Mouse (Mus musculus) liver, embryonic 13.5 days (tissue): ENCODE results near the gene Lamb3. TPM values are rescaled to one million over a fixed set of nuclear protein-coding genes. Genes with fewer than 3 reads are reported as not detected.

Experiments
- ATAC-seq: fragments of 200-750 bp; cut with Nextera tagmentation; 2 replicates; pipeline ENCODE4 v1.8.0; 2017; ENCODE audit warnings: low read depth, mild to moderate bottlenecking, moderate number of reproducible peaks, moderate library complexity
- DNase-seq: peaks from one replicate; pipeline ENCODE4 v3.0.0; 2022
- H3K27ac ChIP-seq: fragments of 300-500 bp; sonication (generic); 2 replicates; pipeline ENCODE4 v1.5.1; 2015; ENCODE audit warnings: moderate library complexity, mild to moderate bottlenecking, inconsistent platforms
- H3K27me3 ChIP-seq: fragments of 300-500 bp; sonication (generic); 2 replicates; pipeline ENCODE4 v1.6.1; 2015; ENCODE audit warnings: mild to moderate bottlenecking, inconsistent platforms
- H3K36me3 ChIP-seq: fragments of 300-500 bp; sonication (generic); 2 replicates; pipeline ENCODE4 v1.6.1; 2015; ENCODE audit warnings: mild to moderate bottlenecking, inconsistent platforms
- H3K4me1 ChIP-seq: fragments of 300-500 bp; sonication (generic); replicated peaks from 2 replicates; pipeline ENCODE4 v1.6.1; 2015; ENCODE audit warnings: inconsistent platforms
- H3K4me2 ChIP-seq: fragments of 300-500 bp; sonication (generic); 2 replicates; pipeline ENCODE4 v1.6.1; 2015; ENCODE audit warnings: inconsistent platforms, mild to moderate bottlenecking, moderate library complexity
- H3K4me3 ChIP-seq: fragments of 300-500 bp; sonication (generic); replicated peaks from 2 replicates; pipeline ENCODE4 v1.5.1; 2015; ENCODE audit warnings: mild to moderate bottlenecking, inconsistent platforms
- H3K9ac ChIP-seq: fragments of 300-500 bp; sonication (generic); 2 replicates; pipeline ENCODE4 v1.6.1; 2015; ENCODE audit warnings: mild to moderate bottlenecking, inconsistent platforms
- H3K9me3 ChIP-seq: fragments of 300-500 bp; sonication (generic); replicated peaks from 2 replicates; pipeline ENCODE4 v1.6.1; 2016; ENCODE audit warnings: inconsistent platforms
- WGBS: fragments of 180-500 bp; shearing (Covaris S2); methylation state at CpG from one replicate; pipeline ENCODE4 v1.1.7; 2015; ENCODE audit not compliant: insufficient replicate concordance; 5-methylcytosine and 5-hydroxymethylcytosine counted together
- polyA plus RNA-seq: library from polyadenylated mRNA; unstranded; fragments of >200 nt; fragmentation: Nextera tagmentation; extraction: Ambion mirVana; gene quantifications from 2 replicates; pipeline ENCODE4 v1.2.1, GENCODE M21; 2015

Gene Lamb3
- polyA plus RNA-seq: 0.21 and 0.25 TPM in 2 replicates

GRCm38 (mm10) chr1:193207503-193207902 is at the start of gene Lamb3:
Gene Lamb3 (plus strand): TSS chr1:193207699.
- Histone ChIP-seq H3K36me3 (no peaks in the 10 kb centered on the region), H3K9ac (no peak within 1 kb of the TSS), H3K4me1 (no peaks in the 10 kb centered on the region), H3K27me3 (no peaks in the 10 kb centered on the region), H3K27ac (no peak within 1 kb of the TSS), H3K4me3 (no peak within 1 kb of the TSS), H3K4me2 (no peak within 1 kb of the TSS), H3K9me3 (no peaks in the 10 kb centered on the region)
- ATAC-seq (no peak), DNase-seq (no peak)
- WGBS: 51% methylated on average over 3 of the region's 3 CpGs

GRCm38 (mm10) chr1:193159163-193159562 is 48.3 kb upstream of the Lamb3 start:
- Histone ChIP-seq H3K9me3 (no peaks in the 10 kb centered on the region), H3K36me3 (no peaks in the 10 kb centered on the region), H3K27ac (no peak overlapping the region), H3K4me1 (peaks cover 37% of the 10 kb centered on the region), H3K9ac (no peak overlapping the region), H3K4me2 (no peak overlapping the region), H3K27me3 (peaks cover 6% of the 10 kb centered on the region), H3K4me3 (no peak overlapping the region)
- DNase-seq (no peak), ATAC-seq (no peak)
- 43% methylated on average over 3 of the region's 3 CpGs for WGBS

GRCm38 (mm10) chr1:193159613-193160012 is 47.9 kb upstream of the Lamb3 start:
- DNase-seq (no peak), ATAC-seq (no peak)
- Histone ChIP-seq H3K4me2 (peak overlapping the region; percentile 53; the same call in 1 of the 2 replicates), H3K4me1 (peaks cover 37% of the 10 kb centered on the region), H3K9ac (0 out of 2 replicates have a peak overlapping the region, but pooled peaks have one; percentile 3), H3K4me3 (no peak overlapping the region), H3K9me3 (no peaks in the 10 kb centered on the region), H3K27me3 (peaks cover 2% of the 10 kb centered on the region; the same call in 1 of the 2 replicates), H3K36me3 (no peaks in the 10 kb centered on the region), H3K27ac (no peak overlapping the region)
- WGBS: 27% methylated on average over 1 of the region's 1 CpGs

- WGBS: 13% methylated on average over 18 of the region's 18 CpGs
Observed at GRCm38 (mm10) chr1:193160317-193161032, 47.0 kb upstream of the Lamb3 start.

GRCm38 (mm10) chr1:193167746-193168145 is 39.8 kb upstream of the Lamb3 start, which contains the start of gene A130010J15Rik:
Gene A130010J15Rik (plus strand): TSS chr1:193168046.
- Histone ChIP-seq H3K4me2 (no peak within 1 kb of the TSS), H3K4me3 (no peak within 1 kb of the TSS), H3K27ac (no peak within 1 kb of the TSS), H3K9me3 (no peaks in the 10 kb centered on the region), H3K4me1 (peaks cover 15% of the 10 kb centered on the region), H3K9ac (no peak within 1 kb of the TSS), H3K36me3 (no peaks in the 10 kb centered on the region), H3K27me3 (no peaks in the 10 kb centered on the region)
- WGBS: 74% methylated on average over 3 of the region's 3 CpGs
- ATAC-seq (no peak), DNase-seq (no peak)

More at GRCm38 (mm10) chr1:193160317-193161032, 47.0 kb upstream of the Lamb3 start:
- peak; percentile 62 for ATAC-seq
- H3K36me3 ChIP-seq: no peaks in the 10 kb centered on the region
- peak overlapping the region; percentile 21; the same call in 1 of the 2 replicates for H3K4me3 ChIP-seq
- H3K9ac ChIP-seq: no peak overlapping the region; the same call in 1 of the 2 replicates
- peaks cover 37% of the 10 kb centered on the region for H3K4me1 ChIP-seq
- H3K9me3 ChIP-seq: no peaks in the 10 kb centered on the region
- peak overlapping the region; percentile 4; the same call in 1 of the 2 replicates for H3K27ac ChIP-seq
- H3K27me3 ChIP-seq: no peaks in the 10 kb centered on the region
- DNase-seq: peak; percentile 62
- peak overlapping the region; percentile 53 for H3K4me2 ChIP-seq

- ATAC-seq (no peak), DNase-seq (no peak)
- Histone ChIP-seq H3K4me1 (peaks cover 23% of the 10 kb centered on the region), H3K27me3 (no peaks in the 10 kb centered on the region), H3K36me3 (no peaks in the 10 kb centered on the region), H3K4me3 (no peak overlapping the region), H3K9me3 (no peaks in the 10 kb centered on the region), H3K4me2 (no peak overlapping the region), H3K9ac (no peak overlapping the region), H3K27ac (no peak overlapping the region)
- WGBS: 75% methylated on average over 7 of the region's 7 CpGs
Observed at GRCm38 (mm10) chr1:193169228-193169627, 38.3 kb upstream of the Lamb3 start.

- Histone ChIP-seq H3K4me1 (peaks cover 29% of the 10 kb centered on the region), H3K4me2 (no peak overlapping the region), H3K9me3 (no peaks in the 10 kb centered on the region), H3K9ac (no peak overlapping the region), H3K4me3 (no peak overlapping the region), H3K36me3 (no peaks in the 10 kb centered on the region), H3K27ac (no peak overlapping the region), H3K27me3 (no peaks in the 10 kb centered on the region)
- WGBS: 61% methylated on average over 2 of the region's 2 CpGs
- DNase-seq (no peak), ATAC-seq (no peak)
Observed at GRCm38 (mm10) chr1:193169856-193170255, 37.6 kb upstream of the Lamb3 start.

GRCm38 (mm10) chr1:193172991-193173809 is 34.3 kb upstream of the Lamb3 start:
- Histone ChIP-seq H3K9ac (peak overlapping the region; percentile 90), H3K36me3 (no peaks in the 10 kb centered on the region), H3K4me2 (peak overlapping the region; percentile 91), H3K4me3 (peak overlapping the region; percentile 88), H3K9me3 (no peaks in the 10 kb centered on the region), H3K4me1 (peaks cover 40% of the 10 kb centered on the region), H3K27me3 (no peaks in the 10 kb centered on the region), H3K27ac (peak overlapping the region; percentile 80)
- ATAC-seq: peak; percentile 99
- WGBS: under 1% methylated on average over 48 of the region's 48 CpGs
- peak; percentile 99 for DNase-seq

GRCm38 (mm10) chr1:193173810-193174129 is 33.7 kb upstream of the Lamb3 start:
- Histone ChIP-seq H3K9ac (peak overlapping the region; percentile 90), H3K4me2 (peak overlapping the region; percentile 91), H3K9me3 (no peaks in the 10 kb centered on the region), H3K4me3 (peak overlapping the region; percentile 88), H3K27me3 (no peaks in the 10 kb centered on the region), H3K27ac (peak overlapping the region; percentile 80), H3K36me3 (no peaks in the 10 kb centered on the region), H3K4me1 (peaks cover 40% of the 10 kb centered on the region)
- DNase-seq (no peak), ATAC-seq (no peak)
- 14% methylated on average over 9 of the region's 9 CpGs for WGBS

- H3K4me1 ChIP-seq: peaks cover 40% of the 10 kb centered on the region
- H3K9me3 ChIP-seq: no peaks in the 10 kb centered on the region
- 67% methylated on average over 13 of the region's 13 CpGs for WGBS
- DNase-seq (no peak), ATAC-seq (no peak)
- H3K9ac ChIP-seq: peak overlapping the region; percentile 90
- peak overlapping the region; percentile 88 for H3K4me3 ChIP-seq
- peak overlapping the region; percentile 80 for H3K27ac ChIP-seq
- peak overlapping the region; percentile 91 for H3K4me2 ChIP-seq
- no peaks in the 10 kb centered on the region for H3K36me3 ChIP-seq
- H3K27me3 ChIP-seq: no peaks in the 10 kb centered on the region
Observed at GRCm38 (mm10) chr1:193174143-193174733, 33.3 kb upstream of the Lamb3 start.

GRCm38 (mm10) chr1:193181104-193181503 is 26.4 kb upstream of the Lamb3 start:
- Histone ChIP-seq H3K4me1 (no peaks in the 10 kb centered on the region; the same call in 1 of the 2 replicates), H3K4me3 (no peak overlapping the region), H3K36me3 (no peaks in the 10 kb centered on the region), H3K27ac (no peak overlapping the region), H3K27me3 (no peaks in the 10 kb centered on the region), H3K9ac (no peak overlapping the region), H3K9me3 (no peaks in the 10 kb centered on the region), H3K4me2 (no peak overlapping the region)
- WGBS: 75% methylated on average over 3 of the region's 3 CpGs
- no peak for DNase-seq
- ATAC-seq: no peak
